Mouse (Mus musculus) CH12.LX (cell line): ENCODE measurements around the gene Spata2l. TPM values are rescaled to one million over a fixed set of nuclear protein-coding genes. Genes with fewer than 3 reads are reported as not detected.

Experiments
- CHD1 ChIP-seq: IDR thresholded peaks from 2 replicates; pipeline ENCODE4 v1.6.1; 2012; ENCODE audit warnings: low read depth, low read length, improper control_type of control experiment, inconsistent platforms
- E2F4 ChIP-seq: IDR thresholded peaks from 2 replicates; pipeline ENCODE4 v1.6.1; 2011; ENCODE audit warnings: low read depth, low read length, improper control_type of control experiment; ENCODE audit not compliant: insufficient replicate concordance
- MAFK ChIP-seq: IDR thresholded peaks from 2 replicates; pipeline ENCODE4 v1.6.1; 2011; ENCODE audit warnings: low read length, improper control_type of control experiment; ENCODE audit not compliant: insufficient replicate concordance
- MEF2A ChIP-seq: IDR thresholded peaks from 2 replicates; pipeline ENCODE4 v1.6.1; 2014; ENCODE audit warnings: low read depth, mild to moderate bottlenecking, inconsistent platforms, low read length, improper control_type of control experiment, borderline replicate concordance
- MXI1 ChIP-seq: IDR thresholded peaks from 2 replicates; pipeline ENCODE4 v1.6.1; 2011; ENCODE audit warnings: mild to moderate bottlenecking, low read depth, low read length, improper control_type of control experiment
- MYC ChIP-seq: IDR thresholded peaks from 2 replicates; pipeline ENCODE4 v1.6.1; 2011; ENCODE audit warnings: low read depth, mild to moderate bottlenecking, improper control_type of control experiment, low read length
- NELFE ChIP-seq: IDR thresholded peaks from 2 replicates; pipeline ENCODE4 v1.6.1; 2011; ENCODE audit warnings: low read depth, low read length, improper control_type of control experiment
- RCOR1 ChIP-seq: conservative IDR thresholded peaks from 2 replicates; pipeline ENCODE4 v1.6.1; 2012; ENCODE audit warnings: low read depth, mild to moderate bottlenecking, inconsistent platforms, low read length, improper control_type of control experiment
- SIN3A ChIP-seq: IDR thresholded peaks from 2 replicates; pipeline ENCODE4 v1.6.1; 2012; ENCODE audit warnings: low read length, improper control_type of control experiment, inconsistent platforms
- ZMIZ1 ChIP-seq: IDR thresholded peaks from 2 replicates; pipeline ENCODE4 v1.6.1; 2012; ENCODE audit warnings: low read depth, mild to moderate bottlenecking, inconsistent platforms, low read length, improper control_type of control experiment
- polyA plus RNA-seq: library from polyadenylated mRNA; unstranded; fragments of >175 nt; gene quantifications from 2 replicates; pipeline ENCODE4 v1.2.1, GENCODE M21; 2012; ENCODE audit warnings: low read depth; ENCODE audit not compliant: insufficient read length
- total RNA-seq, 2 experiments: library from RNA; depleted of rRNA; stranded (reverse); fragments of 300-350 nt in 1 of 2; fragments of >200 nt in 1 of 2; gene quantifications; 2 replicates each; pipeline ENCODE4 v1.2.3; 2012 to 2014

Spata2l gene
- total and polyA plus RNA-seq, 3 experiments: 0.63 to 2.3 (median 1.4) TPM

DNA sequence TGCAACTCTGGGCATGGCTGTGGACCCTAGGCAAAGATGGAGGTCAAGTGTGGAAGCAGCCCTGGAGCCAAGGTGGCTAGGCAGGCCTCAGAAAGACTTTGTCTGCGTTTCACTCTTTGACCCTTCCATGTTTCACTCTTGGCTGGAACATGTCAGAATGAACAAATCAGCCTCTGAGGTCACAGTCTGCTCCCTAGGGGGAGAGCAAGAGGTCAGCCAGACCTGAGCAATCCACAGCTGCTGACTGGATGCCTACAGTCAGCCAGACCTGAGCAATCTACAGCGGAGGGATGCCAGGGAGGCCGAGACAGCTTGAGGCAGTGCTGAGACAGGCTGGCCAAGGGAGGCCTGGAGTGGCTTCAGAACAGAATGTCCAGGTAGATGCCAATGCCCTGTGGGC lies 54.6 kb downstream of the Spata2l start (continued):
- TF ChIP-seq E2F4 (no peak), RCOR1 (no peak), MEF2A (no peak), SIN3A (peak; percentile 95), ZMIZ1 (no peak), CHD1 (no peak), MXI1 (no peak), MYC (no peak), NELFE (no peak), MAFK (no peak)

Other genes starting within 250 kb of the Spata2l start
- 51.1 and 60.7 TPM in 2 replicates for gene Ankrd11, start 194.0 kb downstream of the Spata2l start, total RNA-seq (2012; rRNA removed)
- gene Ankrd11, start 194.0 kb downstream of the Spata2l start, total RNA-seq (2014; rRNA removed): 37.4 and 37.7 TPM in 2 replicates
- gene Ankrd11, start 194.0 kb downstream of the Spata2l start, polyA plus RNA-seq: 74.1 and 74.9 TPM in 2 replicates
- 32.8 and 35.2 TPM in 2 replicates for gene Spg7, start 173.3 kb downstream of the Spata2l start, total RNA-seq (2012; rRNA removed)
- gene Spg7, start 173.3 kb downstream of the Spata2l start, total RNA-seq (2014; rRNA removed): 20.8 and 21.2 TPM in 2 replicates
- gene Spg7, start 173.3 kb downstream of the Spata2l start, polyA plus RNA-seq: 26.1 and 35.8 TPM in 2 replicates
- 3,361 and 3,721 TPM in 2 replicates for gene Rpl13, start 133.9 kb downstream of the Spata2l start, total RNA-seq (2012; rRNA removed)
- 2,646 and 2,709 TPM in 2 replicates for gene Rpl13, start 133.9 kb downstream of the Spata2l start, total RNA-seq (2014; rRNA removed)
- gene Rpl13, start 133.9 kb downstream of the Spata2l start, polyA plus RNA-seq: 973 and 1,610 TPM in 2 replicates
- 0.08 TPM in 1 of 2 replicates, not detected in the other for gene Cpne7, start 118.9 kb downstream of the Spata2l start, total RNA-seq (2012; rRNA removed)
- not detected in 2 replicates for gene Cpne7, start 118.9 kb downstream of the Spata2l start, total RNA-seq (2014; rRNA removed)
- not detected in 2 replicates for gene Cpne7, start 118.9 kb downstream of the Spata2l start, polyA plus RNA-seq
- gene Sult5a1, start 77.9 kb downstream of the Spata2l start, total RNA-seq (2012; rRNA removed): 0.25 and 0.68 TPM in 2 replicates
- not detected in 2 replicates for gene Sult5a1, start 77.9 kb downstream of the Spata2l start, total RNA-seq (2014; rRNA removed)
- gene Sult5a1, start 77.9 kb downstream of the Spata2l start, polyA plus RNA-seq: not detected in 2 replicates
- gene Dpep1, start 50.0 kb downstream of the Spata2l start, total RNA-seq (2012; rRNA removed): not detected in 2 replicates
- not detected in 2 replicates for gene Dpep1, start 50.0 kb downstream of the Spata2l start, total RNA-seq (2014; rRNA removed)
- not detected in 2 replicates for gene Dpep1, start 50.0 kb downstream of the Spata2l start, polyA plus RNA-seq
- gene Chmp1a, start 23.5 kb downstream of the Spata2l start, total RNA-seq (2012; rRNA removed): 69.5 and 103 TPM in 2 replicates
- 80.8 and 83.2 TPM in 2 replicates for gene Chmp1a, start 23.5 kb downstream of the Spata2l start, total RNA-seq (2014; rRNA removed)
- gene Chmp1a, start 23.5 kb downstream of the Spata2l start, polyA plus RNA-seq: 67.0 and 67.5 TPM in 2 replicates
- gene Spata33, start 23.4 kb downstream of the Spata2l start, total RNA-seq (2012; rRNA removed): 0.38 and 0.46 TPM in 2 replicates
- 0.35 and 0.36 TPM in 2 replicates for gene Spata33, start 23.4 kb downstream of the Spata2l start, total RNA-seq (2014; rRNA removed)
- gene Spata33, start 23.4 kb downstream of the Spata2l start, polyA plus RNA-seq: 0.41 and 0.44 TPM in 2 replicates
- gene Cdk10, start 11.4 kb downstream of the Spata2l start, total RNA-seq (2012; rRNA removed): 33.7 and 35.7 TPM in 2 replicates
- gene Cdk10, start 11.4 kb downstream of the Spata2l start, total RNA-seq (2014; rRNA removed): 24.8 and 28.6 TPM in 2 replicates
- gene Cdk10, start 11.4 kb downstream of the Spata2l start, polyA plus RNA-seq: 33.9 and 38.0 TPM in 2 replicates
- gene Zfp276, start 18.0 kb upstream of the Spata2l start, total RNA-seq (2012; rRNA removed): 9.6 and 10.2 TPM in 2 replicates
- gene Zfp276, start 18.0 kb upstream of the Spata2l start, total RNA-seq (2014; rRNA removed): 5.5 and 5.9 TPM in 2 replicates
- gene Zfp276, start 18.0 kb upstream of the Spata2l start, polyA plus RNA-seq: 8.7 and 9.2 TPM in 2 replicates
- 5.2 and 5.5 TPM in 2 replicates for gene Vps9d1, start 18.1 kb upstream of the Spata2l start, total RNA-seq (2012; rRNA removed)
- gene Vps9d1, start 18.1 kb upstream of the Spata2l start, total RNA-seq (2014; rRNA removed): 2.8 and 3.1 TPM in 2 replicates
- gene Vps9d1, start 18.1 kb upstream of the Spata2l start, polyA plus RNA-seq: 6.3 and 9.7 TPM in 2 replicates
- gene Fanca, start 82.3 kb upstream of the Spata2l start, total RNA-seq (2012; rRNA removed): 39.2 and 50.7 TPM in 2 replicates
- 21.9 and 26.7 TPM in 2 replicates for gene Fanca, start 82.3 kb upstream of the Spata2l start, total RNA-seq (2014; rRNA removed)
- gene Fanca, start 82.3 kb upstream of the Spata2l start, polyA plus RNA-seq: 57.8 and 60.6 TPM in 2 replicates
- gene Spire2, start 96.5 kb upstream of the Spata2l start, total RNA-seq (2012; rRNA removed): 2.3 and 2.9 TPM in 2 replicates
- 0.96 and 1.1 TPM in 2 replicates for gene Spire2, start 96.5 kb upstream of the Spata2l start, total RNA-seq (2014; rRNA removed)
- 2.3 and 2.6 TPM in 2 replicates for gene Spire2, start 96.5 kb upstream of the Spata2l start, polyA plus RNA-seq
- 142 and 168 TPM in 2 replicates for gene Tcf25, start 137.5 kb upstream of the Spata2l start, total RNA-seq (2012; rRNA removed)
- gene Tcf25, start 137.5 kb upstream of the Spata2l start, total RNA-seq (2014; rRNA removed): 204 and 207 TPM in 2 replicates
- 393 and 396 TPM in 2 replicates for gene Tcf25, start 137.5 kb upstream of the Spata2l start, polyA plus RNA-seq
- 0.04 TPM in 1 of 2 replicates, not detected in the other for gene Mc1r, start 170.9 kb upstream of the Spata2l start, total RNA-seq (2012; rRNA removed)
- gene Mc1r, start 170.9 kb upstream of the Spata2l start, total RNA-seq (2014; rRNA removed): not detected in 2 replicates
- gene Mc1r, start 170.9 kb upstream of the Spata2l start, polyA plus RNA-seq: 0.07 TPM in 1 of 2 replicates, not detected in the other
- 1.8 and 3.1 TPM in 2 replicates for gene Tubb3, start 175.2 kb upstream of the Spata2l start, total RNA-seq (2012; rRNA removed)
- gene Tubb3, start 175.2 kb upstream of the Spata2l start, total RNA-seq (2014; rRNA removed): 1.3 and 2.2 TPM in 2 replicates
- 1.8 and 2.6 TPM in 2 replicates for gene Tubb3, start 175.2 kb upstream of the Spata2l start, polyA plus RNA-seq
- gene Def8, start 187.3 kb upstream of the Spata2l start, total RNA-seq (2012; rRNA removed): 19.9 and 20.9 TPM in 2 replicates
- 16.8 and 17.9 TPM in 2 replicates for gene Def8, start 187.3 kb upstream of the Spata2l start, total RNA-seq (2014; rRNA removed)
- gene Def8, start 187.3 kb upstream of the Spata2l start, polyA plus RNA-seq: 22.4 and 23.3 TPM in 2 replicates
- 36.0 and 36.2 TPM in 2 replicates for gene Afg3l1, start 241.7 kb upstream of the Spata2l start, total RNA-seq (2012; rRNA removed)
- 16.4 and 20.3 TPM in 2 replicates for gene Afg3l1, start 241.7 kb upstream of the Spata2l start, total RNA-seq (2014; rRNA removed)
- 47.6 and 48.0 TPM in 2 replicates for gene Afg3l1, start 241.7 kb upstream of the Spata2l start, polyA plus RNA-seq